Mouse (Mus musculus): ENCODE results near the gene Erfe. TPM values are rescaled to one million over a fixed set of nuclear protein-coding genes. Genes with fewer than 3 reads are reported as not detected.

The Erfe gene
- total RNA-seq (2017) = 0.58 and 0.73 TPM in 2 replicates

GRCm38 (mm10) chr1:91366215-91367108 lies at the start of gene Erfe:
Erfe (plus strand) TSS chr1:91366430.
- peak; percentile 83 for ATAC-seq (replicated peaks; ENCODE audit: low read depth, poor library complexity, severe bottlenecking)

GRCm38 (mm10) chr1:91317656-91318055 lies 48.6 kb upstream of the Erfe start:
- no peak for ATAC-seq (replicated peaks; ENCODE audit: low read depth, poor library complexity, severe bottlenecking)

GRCm38 (mm10) chr1:91321760-91322438 lies 44.3 kb upstream of the Erfe start, which contains the start of gene Espnl:
Espnl (plus strand) TSS chr1:91322075.
- peak; percentile 78 for ATAC-seq (replicated peaks; ENCODE audit: low read depth, poor library complexity, severe bottlenecking)

- no peak for ATAC-seq (replicated peaks; ENCODE audit: low read depth, poor library complexity, severe bottlenecking)
Observed at GRCm38 (mm10) chr1:91324646-91325045, 41.6 kb upstream of the Erfe start.

GRCm38 (mm10) chr1:91325488-91326042 lies 40.7 kb upstream of the Erfe start:
- ATAC-seq (replicated peaks; ENCODE audit: low read depth, poor library complexity, severe bottlenecking) = no peak

- no peak for ATAC-seq (replicated peaks; ENCODE audit: low read depth, poor library complexity, severe bottlenecking)
Observed at GRCm38 (mm10) chr1:91332102-91332501, 34.1 kb upstream of the Erfe start.

- no peak for ATAC-seq (replicated peaks; ENCODE audit: low read depth, poor library complexity, severe bottlenecking)
Observed at GRCm38 (mm10) chr1:91333582-91333981, 32.6 kb upstream of the Erfe start.

GRCm38 (mm10) chr1:91337355-91337754 lies 28.9 kb upstream of the Erfe start:
- no peak for ATAC-seq (replicated peaks; ENCODE audit: low read depth, poor library complexity, severe bottlenecking)

- no peak for ATAC-seq (replicated peaks; ENCODE audit: low read depth, poor library complexity, severe bottlenecking)
Observed at GRCm38 (mm10) chr1:91344001-91344400, 22.2 kb upstream of the Erfe start.

GRCm38 (mm10) chr1:91344921-91345685 lies 21.1 kb upstream of the Erfe start:
- no peak; the same call in 1 of the 2 replicates for ATAC-seq (replicated peaks; ENCODE audit: low read depth, poor library complexity, severe bottlenecking)

- ATAC-seq (replicated peaks; ENCODE audit: low read depth, poor library complexity, severe bottlenecking) = peak; percentile 89
Observed at GRCm38 (mm10) chr1:91346892-91347291, 19.3 kb upstream of the Erfe start.

- no peak for ATAC-seq (replicated peaks; ENCODE audit: low read depth, poor library complexity, severe bottlenecking)
Observed at GRCm38 (mm10) chr1:91350841-91351240, 15.4 kb upstream of the Erfe start, which contains the start of gene Klhl30. Klhl30 (plus strand) TSS chr1:91351016.

- no peak for ATAC-seq (replicated peaks; ENCODE audit: low read depth, poor library complexity, severe bottlenecking)
Observed at GRCm38 (mm10) chr1:91351249-91351648, 15.0 kb upstream of the Erfe start.

GRCm38 (mm10) chr1:91352277-91352676 lies 14.0 kb upstream of the Erfe start:
- ATAC-seq (replicated peaks; ENCODE audit: low read depth, poor library complexity, severe bottlenecking) = no peak

- ATAC-seq (replicated peaks; ENCODE audit: low read depth, poor library complexity, severe bottlenecking) = no peak
Observed at GRCm38 (mm10) chr1:91356105-91356504, 10.1 kb upstream of the Erfe start.

- ATAC-seq (replicated peaks; ENCODE audit: low read depth, poor library complexity, severe bottlenecking) = no peak
Observed at GRCm38 (mm10) chr1:91362113-91362512, 4.1 kb upstream of the Erfe start.

- no peak for ATAC-seq (replicated peaks; ENCODE audit: low read depth, poor library complexity, severe bottlenecking)
Observed at GRCm38 (mm10) chr1:91364822-91365644, 1.2 kb upstream of the Erfe start.

GRCm38 (mm10) chr1:91365816-91366214 lies 415 bp upstream of the Erfe start:
- ATAC-seq (replicated peaks; ENCODE audit: low read depth, poor library complexity, severe bottlenecking) = no peak

- no peak for ATAC-seq (replicated peaks; ENCODE audit: low read depth, poor library complexity, severe bottlenecking)
Observed at GRCm38 (mm10) chr1:91367295-91367694, 1.1 kb downstream of the Erfe start.
